Comparison of ENCODE assay signal across 11 mouse cellular contexts in the genomic region with DNA sequence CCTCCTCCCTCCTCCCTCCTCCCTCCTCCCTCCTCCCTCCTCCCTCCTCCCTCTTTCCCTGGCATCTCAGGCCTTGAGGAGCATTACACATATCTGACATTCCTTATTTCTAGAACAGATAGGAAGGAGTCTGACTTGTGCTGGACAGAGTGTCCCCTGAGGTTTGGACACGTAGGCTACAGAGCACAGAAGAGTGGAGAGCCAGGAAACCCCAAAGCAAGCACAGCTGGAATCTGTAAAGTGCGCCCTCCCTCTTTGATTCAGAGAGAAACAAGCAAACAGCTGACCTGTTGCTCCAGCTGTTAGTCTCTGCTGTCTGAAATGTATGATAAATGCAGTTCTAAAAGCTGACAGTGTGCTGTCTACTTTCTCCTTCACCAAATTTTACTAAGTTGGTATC. TPM values are rescaled to one million over a fixed set of nuclear protein-coding genes. Genes with fewer than 3 reads are reported as not detected.
DNase-seq lines count a peak whose midpoint lies in the region; ATAC-seq and TF ChIP-seq lines count a peak whose summit lies in the region.
"Had no signal": no experiment of that assay in that cellular context is flagged by ENCODE, and none has a peak within 500 bp of the region (broad histone marks: within the 10 kb centered on the region; RNA-seq: fewer than 3 reads in every experiment).

No protein-coding gene starts in this region.

- no peaks in the 10 kb centered on the region for H3K79me3 ChIP-seq in C2C12 (ENCODE audit: low read depth)

- H3ac ChIP-seq in C2C12 (ENCODE audit: control insufficient read depth, insufficient read length, low read depth) = no peak overlapping the region

- peaks cover 43% of the 10 kb centered on the region for H3K4me1 ChIP-seq in embryonic facial prominence, embryonic 10.5 days
- H3K4me1 ChIP-seq in kidney, adult 2 months (ENCODE audit: control insufficient read depth, insufficient read depth, low read length) = no peaks in the 10 kb centered on the region
- peaks cover 16% of the 10 kb centered on the region for H3K4me1 ChIP-seq in forebrain, embryonic 10.5 days

- DNase-seq in embryonic facial prominence, embryonic 10.5 days (ENCODE audit: low spot score) = peak; percentile 52
- DNase-seq in kidney, adult 2 months = peak; percentile 43
- peak; percentile 76 for DNase-seq in lung, postnatal 10 days
- no peak for DNase-seq in forebrain, embryonic 10.5 days (ENCODE audit: extremely low spot score, low spot score)
- DNase-seq: thymus, postnatal 4 days had no signal

- H3K27me3 ChIP-seq in C2C12 (ENCODE audit: control insufficient read depth, insufficient read depth, insufficient read length) = no peaks in the 10 kb centered on the region
- H3K27me3 ChIP-seq in embryonic facial prominence, embryonic 10.5 days (replicated peaks; ENCODE audit: low read depth, poor library complexity, severe bottlenecking) = no peaks in the 10 kb centered on the region
- H3K27me3 ChIP-seq in kidney, adult 2 months (replicated peaks; ENCODE audit: control insufficient read depth, insufficient read depth, low read length) = no peaks in the 10 kb centered on the region
- no peaks in the 10 kb centered on the region; the same call in 1 of the 2 replicates for H3K27me3 ChIP-seq in forebrain, embryonic 10.5 days (ENCODE audit: poor library complexity, severe bottlenecking)
- H3K27me3 ChIP-seq: embryonic facial prominence, embryonic 13.5 days had no signal

- TF ChIP-seq POLR2A in kidney, adult 2 months (IDR thresholded peaks at IDR 0.05; ENCODE audit: low read depth, low read length) = no peak

- no peaks in the 10 kb centered on the region for H3K9me3 ChIP-seq in embryonic facial prominence, embryonic 10.5 days
- H3K9me3 ChIP-seq in forebrain, embryonic 10.5 days = no peaks in the 10 kb centered on the region
- H3K9me3 ChIP-seq: embryonic facial prominence, embryonic 13.5 days had no signal

- no peak overlapping the region for H3K27ac ChIP-seq in embryonic facial prominence, embryonic 10.5 days (replicated peaks)
- no peak overlapping the region for H3K27ac ChIP-seq in kidney, adult 2 months (ENCODE audit: insufficient read depth, low read depth, low read length)
- no peak overlapping the region for H3K27ac ChIP-seq in forebrain, embryonic 10.5 days
- H3K27ac ChIP-seq: embryonic facial prominence, embryonic 13.5 days had no signal

- no peak overlapping the region for H3K4me3 ChIP-seq in C2C12 (ENCODE audit: insufficient read depth, poor library complexity, severe bottlenecking)
- no peak overlapping the region for H3K4me3 ChIP-seq in embryonic facial prominence, embryonic 10.5 days
- no peak overlapping the region for H3K4me3 ChIP-seq in kidney, adult 2 months (ENCODE audit: insufficient read depth, low read depth, low read length)
- no peak overlapping the region for H3K4me3 ChIP-seq in forebrain, embryonic 10.5 days
- H3K4me3 ChIP-seq: embryonic facial prominence, embryonic 13.5 days had no signal

- H3K79me2 ChIP-seq in C2C12 (ENCODE audit: control insufficient read depth, insufficient read depth) = no peaks in the 10 kb centered on the region

- TF ChIP-seq CTCF in C2C12 (IDR thresholded peaks at IDR 0.05; ENCODE audit: control insufficient read depth, insufficient read depth, insufficient read length) = no peak
- no peak for TF ChIP-seq CTCF in kidney, adult 2 months (conservative IDR thresholded peaks at IDR 0.05; ENCODE audit: insufficient read depth, insufficient read length, low read depth, low read length)

- no peaks in the 10 kb centered on the region for H3K36me3 ChIP-seq in C2C12 (ENCODE audit: control insufficient read depth, insufficient read depth)
- H3K36me3 ChIP-seq in embryonic facial prominence, embryonic 10.5 days (replicated peaks) = no peaks in the 10 kb centered on the region
- no peaks in the 10 kb centered on the region for H3K36me3 ChIP-seq in kidney, adult 2 months (ENCODE audit: control insufficient read depth, insufficient read depth, low read length)
- H3K36me3 ChIP-seq in forebrain, embryonic 10.5 days (replicated peaks) = no peaks in the 10 kb centered on the region
- H3K36me3 ChIP-seq: embryonic facial prominence, embryonic 13.5 days had no signal

- ATAC-seq in inflammation-experienced regulatory T-cells, adult 6 months = no peak
- no peak for ATAC-seq in cerebellum, adult (ENCODE audit: insufficient number of reproducible peaks, low FRiP score, low TSS enrichment)
- ATAC-seq in megakaryocyte-erythroid progenitor cell, adult 5-6 weeks (replicated peaks; ENCODE audit: low FRiP score, low TSS enrichment, poor library complexity, severe bottlenecking) = no peak

- WGBS in embryonic facial prominence, embryonic 10.5 days = 25% methylated on average over 2 of the region's 2 CpGs
- WGBS in kidney, adult 2 months = 40% methylated on average over 2 of the region's 2 CpGs
- 41% methylated on average over 2 of the region's 2 CpGs for WGBS in forebrain, embryonic 10.5 days

TF ChIP-seq in C2C12, 6 proteins besides CTCF, POLR2A, EP300 and RAD21:
- TF ChIP-seq MYOD1 (IDR thresholded peaks at IDR 0.05; ENCODE audit: control insufficient read depth, insufficient read length, low read depth) (peak; percentile 77), CEBPB (IDR thresholded peaks at IDR 0.05; ENCODE audit: low read depth) (no peak)

RNA-seq across cellular contexts. Expression of gene Lpar1, which starts 24.8 kb away (rescaled TPM):
- polyA plus RNA-seq in C2C12 (2012; fragmentation: generic; extraction: Trizol) = 14.4 TPM
- polyA plus RNA-seq in embryonic facial prominence, embryonic 10.5 days (2016; fragmentation: Nextera tagmentation; extraction: Ambion mirVana) = 129 and 155 TPM in 2 replicates
- 12.8 and 15.4 TPM in 2 replicates for polyA plus RNA-seq in kidney, adult 2 months (2012; rRNA removed)
- polyA plus RNA-seq in forebrain, embryonic 10.5 days (2016; fragmentation: Nextera tagmentation; extraction: Ambion mirVana) = 60.9 and 63.8 TPM in 2 replicates
- polyA plus RNA-seq in inflammation-experienced regulatory T-cells, adult 6 months (2017; shearing (Covaris generic)) = not detected
- total RNA-seq in megakaryocyte-erythroid progenitor cell, adult 5-6 weeks (2014; fragmentation: Nextera tagmentation) = 0.13 TPM in 1 of 2 replicates, not detected in the other
- total RNA-seq in megakaryocyte-erythroid progenitor cell, adult 5-6 weeks (2017) = not detected in 2 replicates
- total RNA-seq: MEL had no signal

Comparison
In these comparisons a context has a peak if more than half of its experiments do, and no peak if none do; other contexts are left out.
1. RNA of gene Lpar1, which starts 24.8 kb away (polyA plus RNA-seq): 129 to 155 TPM in embryonic facial prominence, embryonic 10.5 days, 60.9 to 63.8 TPM in forebrain, embryonic 10.5 days, 12.8 to 15.4 TPM in kidney, adult 2 months and 14.4 TPM in C2C12 (single experiment); not detected in inflammation-experienced regulatory T-cells, adult 6 months; every median in the first group is over 10 times any median in the second.